Mouse (Mus musculus): ENCODE measurements around the gene Cenpi. TPM values are rescaled to one million over a fixed set of nuclear protein-coding genes. Genes with fewer than 3 reads are reported as not detected.
A peak's percentile ranks its signal among the peaks of the same experiment; 100 is the strongest.

The Cenpi gene
- polyA plus RNA-seq (2012; ENCODE audit: insufficient read depth, insufficient read length, low replicate concordance, missing spikeins) = not detected in 2 replicates

- 24% methylated on average over 36 of the region's 36 CpGs for WGBS
Observed at GRCm38 (mm10) chrX:134307534-134308274, at the start of gene Cenpi. Gene Cenpi, plus strand, starts transcription at chrX:134308084.

GRCm38 (mm10) chrX:134261191-134261590 is 46.7 kb upstream of the Cenpi start:
- TF ChIP-seq CTCF (IDR thresholded peaks at IDR 0.05; ENCODE audit: insufficient read depth, low read depth, low read length) = no peak
- no peak for TF ChIP-seq POLR2A (IDR thresholded peaks at IDR 0.05; ENCODE audit: insufficient read depth, low read depth, low read length)
- no peak overlapping the region for H3K4me3 ChIP-seq (ENCODE audit: insufficient read depth, low read depth, low read length)
- no peaks in the 10 kb centered on the region for H3K4me1 ChIP-seq (ENCODE audit: control insufficient read depth, insufficient read depth, low read length)
- 51% methylated on average over 5 of the region's 5 CpGs for WGBS
- no peak overlapping the region for H3K27ac ChIP-seq (ENCODE audit: insufficient read depth, low read depth, low read length)

More at GRCm38 (mm10) chrX:134307534-134308274, at the start of gene Cenpi:
- Histone ChIP-seq H3K27ac (ENCODE audit: insufficient read depth, low read depth, low read length) (0 out of 2 replicates have a peak within 1 kb of the TSS, but pooled peaks have one; percentile 3), H3K4me1 (ENCODE audit: control insufficient read depth, insufficient read depth, low read length) (0 out of 2 replicates have a peak, but pooled peaks cover 4% of the 10 kb centered on the region), H3K4me3 (ENCODE audit: insufficient read depth, low read depth, low read length) (peak within 1 kb of the TSS; percentile 40)
- no peak for TF ChIP-seq POLR2A (IDR thresholded peaks at IDR 0.05; ENCODE audit: insufficient read depth, low read depth, low read length)
- TF ChIP-seq CTCF (IDR thresholded peaks at IDR 0.05; ENCODE audit: insufficient read depth, low read depth, low read length) = no peak

- WGBS = 60% methylated on average over 11 of the region's 11 CpGs
- TF ChIP-seq CTCF (IDR thresholded peaks at IDR 0.05; ENCODE audit: insufficient read depth, low read depth, low read length) (no peak), POLR2A (IDR thresholded peaks at IDR 0.05; ENCODE audit: insufficient read depth, low read depth, low read length) (no peak)
- H3K27ac ChIP-seq (ENCODE audit: insufficient read depth, low read depth, low read length) = no peak overlapping the region
- H3K4me1 ChIP-seq (ENCODE audit: control insufficient read depth, insufficient read depth, low read length) = no peaks in the 10 kb centered on the region
- no peak overlapping the region for H3K4me3 ChIP-seq (ENCODE audit: insufficient read depth, low read depth, low read length)
Observed at GRCm38 (mm10) chrX:134262129-134262528, 45.8 kb upstream of the Cenpi start.

GRCm38 (mm10) chrX:134275715-134276114 is 32.2 kb upstream of the Cenpi start:
- Histone ChIP-seq H3K27ac (ENCODE audit: insufficient read depth, low read depth, low read length) (no peak overlapping the region), H3K4me1 (ENCODE audit: control insufficient read depth, insufficient read depth, low read length) (peaks cover 3% of the 10 kb centered on the region; the same call in 1 of the 2 replicates), H3K4me3 (ENCODE audit: insufficient read depth, low read depth, low read length) (no peak overlapping the region)
- WGBS = 34% methylated on average over 6 of the region's 6 CpGs
- TF ChIP-seq CTCF (IDR thresholded peaks at IDR 0.05; ENCODE audit: insufficient read depth, low read depth, low read length) = no peak
- TF ChIP-seq POLR2A (IDR thresholded peaks at IDR 0.05; ENCODE audit: insufficient read depth, low read depth, low read length) = no peak

GRCm38 (mm10) chrX:134276275-134277160 is 31.4 kb upstream of the Cenpi start, which contains the start of gene Trmt2b:
Gene Trmt2b, minus strand, starts transcription at chrX:134276984.
- no peak for TF ChIP-seq POLR2A (IDR thresholded peaks at IDR 0.05; ENCODE audit: insufficient read depth, low read depth, low read length)
- TF ChIP-seq CTCF (IDR thresholded peaks at IDR 0.05; ENCODE audit: insufficient read depth, low read depth, low read length) = no peak
- peaks cover 3% of the 10 kb centered on the region; the same call in 1 of the 2 replicates for H3K4me1 ChIP-seq (ENCODE audit: control insufficient read depth, insufficient read depth, low read length)
- 18% methylated on average over 21 of the region's 26 CpGs for whole genome bisulfite sequencing
- peak within 1 kb of the TSS; percentile 61 for H3K4me3 ChIP-seq (ENCODE audit: insufficient read depth, low read depth, low read length)
- 0 out of 2 replicates have a peak within 1 kb of the TSS, but pooled peaks have one; percentile 8 for H3K27ac ChIP-seq (ENCODE audit: insufficient read depth, low read depth, low read length)

- 94% methylated on average over 3 of the region's 3 CpGs for WGBS
- no peak overlapping the region for H3K4me3 ChIP-seq (ENCODE audit: insufficient read depth, low read depth, low read length)
- peaks cover 3% of the 10 kb centered on the region; the same call in 1 of the 2 replicates for H3K4me1 ChIP-seq (ENCODE audit: control insufficient read depth, insufficient read depth, low read length)
- TF ChIP-seq POLR2A (IDR thresholded peaks at IDR 0.05; ENCODE audit: insufficient read depth, low read depth, low read length) (no peak), CTCF (IDR thresholded peaks at IDR 0.05; ENCODE audit: insufficient read depth, low read depth, low read length) (no peak)
- no peak overlapping the region for H3K27ac ChIP-seq (ENCODE audit: insufficient read depth, low read depth, low read length)
Observed at GRCm38 (mm10) chrX:134280531-134280930, 27.4 kb upstream of the Cenpi start.

GRCm38 (mm10) chrX:134285102-134285501 is 22.8 kb upstream of the Cenpi start:
- no peak for TF ChIP-seq CTCF (IDR thresholded peaks at IDR 0.05; ENCODE audit: insufficient read depth, low read depth, low read length)
- TF ChIP-seq POLR2A (IDR thresholded peaks at IDR 0.05; ENCODE audit: insufficient read depth, low read depth, low read length) = no peak
- no peak overlapping the region for H3K4me3 ChIP-seq (ENCODE audit: insufficient read depth, low read depth, low read length)
- no peak overlapping the region for H3K27ac ChIP-seq (ENCODE audit: insufficient read depth, low read depth, low read length)
- H3K4me1 ChIP-seq (ENCODE audit: control insufficient read depth, insufficient read depth, low read length) = no peaks in the 10 kb centered on the region
- WGBS = 80% methylated on average over 2 of the region's 2 CpGs

GRCm38 (mm10) chrX:134285791-134286190 is 22.1 kb upstream of the Cenpi start:
- Histone ChIP-seq H3K4me1 (ENCODE audit: control insufficient read depth, insufficient read depth, low read length) (no peaks in the 10 kb centered on the region), H3K4me3 (ENCODE audit: insufficient read depth, low read depth, low read length) (no peak overlapping the region), H3K27ac (ENCODE audit: insufficient read depth, low read depth, low read length) (peak overlapping the region; percentile 44; the same call in 1 of the 2 replicates)
- 34% methylated on average over 4 of the region's 4 CpGs for WGBS
- TF ChIP-seq CTCF (IDR thresholded peaks at IDR 0.05; ENCODE audit: insufficient read depth, low read depth, low read length) = no peak
- TF ChIP-seq POLR2A (IDR thresholded peaks at IDR 0.05; ENCODE audit: insufficient read depth, low read depth, low read length) = no peak
